Mouse (Mus musculus): ENCODE results near the gene Mon1a. TPM values are rescaled to one million over a fixed set of nuclear protein-coding genes. Genes with fewer than 3 reads are reported as not detected.

The Mon1a gene
- polyA plus RNA-seq, 1 experiment from 2014 or later = 11.5 TPM

GRCm38 (mm10) chr9:107947241-107948194 lies 59.6 kb downstream of the Mon1a start:
- ATAC-seq (replicated peaks; ENCODE audit: insufficient number of reproducible peaks, low FRiP score, low TSS enrichment, low read depth) (no peak), DNase-seq (ENCODE audit: low spot score) (no peak)
- no peaks in the 10 kb centered on the region for H3K9me3 ChIP-seq (replicated peaks; ENCODE audit: control insufficient read depth, low read length)
- no peak overlapping the region for H3K9ac ChIP-seq (replicated peaks; ENCODE audit: low read length)
- H3K4me2 ChIP-seq (ENCODE audit: low read depth, low read length) = no peak overlapping the region
- no peak overlapping the region for H3K4me3 ChIP-seq (ENCODE audit: low read depth, low read length)
- no peaks in the 10 kb centered on the region; the same call in 1 of the 2 replicates for H3K4me1 ChIP-seq (ENCODE audit: control insufficient read depth, insufficient read depth, low read length)
- no peak overlapping the region for H3K27ac ChIP-seq (replicated peaks; ENCODE audit: low read depth, low read length)
- H3K27me3 ChIP-seq (ENCODE audit: control insufficient read depth, insufficient read depth, low read length) = no peaks in the 10 kb centered on the region
- H3K36me3 ChIP-seq (replicated peaks; ENCODE audit: control insufficient read depth, insufficient read depth, low read depth, low read length) = no peaks in the 10 kb centered on the region
- 91% methylated on average over 31 of the region's 31 CpGs for WGBS

GRCm38 (mm10) chr9:107949184-107949921 lies 61.4 kb downstream of the Mon1a start:
- Histone ChIP-seq H3K9ac (replicated peaks; ENCODE audit: low read length) (no peak overlapping the region), H3K4me3 (ENCODE audit: low read depth, low read length) (no peak overlapping the region), H3K27ac (replicated peaks; ENCODE audit: low read depth, low read length) (no peak overlapping the region), H3K27me3 (ENCODE audit: control insufficient read depth, insufficient read depth, low read length) (no peaks in the 10 kb centered on the region), H3K36me3 (replicated peaks; ENCODE audit: control insufficient read depth, insufficient read depth, low read depth, low read length) (no peaks in the 10 kb centered on the region), H3K9me3 (replicated peaks; ENCODE audit: control insufficient read depth, low read length) (no peaks in the 10 kb centered on the region), H3K4me1 (ENCODE audit: control insufficient read depth, insufficient read depth, low read length) (no peaks in the 10 kb centered on the region; the same call in 1 of the 2 replicates), H3K4me2 (ENCODE audit: low read depth, low read length) (no peak overlapping the region)
- 73% methylated on average over 13 of the region's 13 CpGs for WGBS
- DNase-seq (ENCODE audit: low spot score) = no peak
- ATAC-seq (replicated peaks; ENCODE audit: insufficient number of reproducible peaks, low FRiP score, low TSS enrichment, low read depth) = no peak

DNA sequence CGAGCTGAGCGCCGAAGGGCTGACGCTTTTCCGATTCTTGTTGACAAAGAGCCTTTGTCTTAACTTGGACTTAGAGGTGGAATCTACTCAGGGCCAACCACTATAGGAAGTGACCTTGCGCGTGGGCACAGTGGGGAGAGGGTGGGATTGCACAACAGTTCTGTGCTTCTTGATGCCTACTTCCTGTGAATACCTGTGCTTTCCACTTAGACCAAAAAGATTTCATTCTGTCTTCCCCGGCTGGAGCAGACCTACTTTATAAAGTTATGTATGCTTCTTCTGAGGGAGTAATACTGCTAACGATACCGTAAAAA lies 61.9 kb downstream of the Mon1a start, which contains the start of gene Traip:
TSS of gene Traip (plus strand) at position 215 of the 314 bp plus-strand sequence.
- H3K27me3 ChIP-seq (ENCODE audit: control insufficient read depth, insufficient read depth, low read length) = no peaks in the 10 kb centered on the region
- WGBS = 81% methylated on average over 10 of the region's 10 CpGs
- DNase-seq (ENCODE audit: low spot score) (no peak), ATAC-seq (replicated peaks; ENCODE audit: insufficient number of reproducible peaks, low FRiP score, low TSS enrichment, low read depth) (no peak)
- H3K4me2 ChIP-seq (ENCODE audit: low read depth, low read length) = peak within 1 kb of the TSS; percentile 82
- no peak within 1 kb of the TSS for H3K27ac ChIP-seq (replicated peaks; ENCODE audit: low read depth, low read length)
- no peaks in the 10 kb centered on the region for H3K9me3 ChIP-seq (replicated peaks; ENCODE audit: control insufficient read depth, low read length)
- H3K4me3 ChIP-seq (ENCODE audit: low read depth, low read length) = peak within 1 kb of the TSS; percentile 81
- H3K9ac ChIP-seq (replicated peaks; ENCODE audit: low read length) = peak within 1 kb of the TSS; percentile 67
- H3K4me1 ChIP-seq (ENCODE audit: control insufficient read depth, insufficient read depth, low read length) = no peaks in the 10 kb centered on the region; the same call in 1 of the 2 replicates
- no peaks in the 10 kb centered on the region for H3K36me3 ChIP-seq (replicated peaks; ENCODE audit: control insufficient read depth, insufficient read depth, low read depth, low read length)

GRCm38 (mm10) chr9:107950460-107951355 lies 62.8 kb downstream of the Mon1a start:
- Histone ChIP-seq H3K9ac (replicated peaks; ENCODE audit: low read length) (peak overlapping the region; percentile 67), H3K27ac (replicated peaks; ENCODE audit: low read depth, low read length) (no peak overlapping the region), H3K36me3 (replicated peaks; ENCODE audit: control insufficient read depth, insufficient read depth, low read depth, low read length) (no peaks in the 10 kb centered on the region), H3K9me3 (replicated peaks; ENCODE audit: control insufficient read depth, low read length) (no peaks in the 10 kb centered on the region), H3K4me2 (ENCODE audit: low read depth, low read length) (peak overlapping the region; percentile 82), H3K4me3 (ENCODE audit: low read depth, low read length) (peak overlapping the region; percentile 81), H3K27me3 (ENCODE audit: control insufficient read depth, insufficient read depth, low read length) (no peaks in the 10 kb centered on the region), H3K4me1 (ENCODE audit: control insufficient read depth, insufficient read depth, low read length) (no peaks in the 10 kb centered on the region; the same call in 1 of the 2 replicates)
- DNase-seq (ENCODE audit: low spot score) (peak; percentile 95), ATAC-seq (replicated peaks; ENCODE audit: insufficient number of reproducible peaks, low FRiP score, low TSS enrichment, low read depth) (peak; percentile 87)
- 13% methylated on average over 45 of the region's 45 CpGs for WGBS

Other genes starting within 250 kb of the Mon1a start
- 7.0 and 7.6 TPM in 2 replicates for gene Slc38a3, start 218.6 kb upstream of the Mon1a start, polyA plus RNA-seq (2014; fragmentation: Nextera tagmentation; extraction: Ambion mirVana)
- 1.4 TPM in 1 of 2 replicates, not detected in the other for gene Gnat1, start 208.4 kb upstream of the Mon1a start, polyA plus RNA-seq (2014; fragmentation: Nextera tagmentation; extraction: Ambion mirVana)
- gene Sema3f, start 177.7 kb upstream of the Mon1a start, polyA plus RNA-seq (2014; fragmentation: Nextera tagmentation; extraction: Ambion mirVana) = 17.6 and 17.7 TPM in 2 replicates
- 184 and 198 TPM in 2 replicates for gene Rbm5, start 117.2 kb upstream of the Mon1a start, polyA plus RNA-seq (2014; fragmentation: Nextera tagmentation; extraction: Ambion mirVana)
- gene Rbm6, start 14.9 kb upstream of the Mon1a start, polyA plus RNA-seq (2014; fragmentation: Nextera tagmentation; extraction: Ambion mirVana) = 96.7 and 101 TPM in 2 replicates
- 0.49 and 0.79 TPM in 2 replicates for gene Mst1r, start 18.7 kb downstream of the Mon1a start, polyA plus RNA-seq (2014; fragmentation: Nextera tagmentation; extraction: Ambion mirVana)
- not detected in 2 replicates for gene Actl11, start 40.3 kb downstream of the Mon1a start, polyA plus RNA-seq (2014; fragmentation: Nextera tagmentation; extraction: Ambion mirVana)
- gene Camkv, start 47.5 kb downstream of the Mon1a start, polyA plus RNA-seq (2014; fragmentation: Nextera tagmentation; extraction: Ambion mirVana) = 3.5 and 4.3 TPM in 2 replicates
- gene Traip, start 62.0 kb downstream of the Mon1a start, polyA plus RNA-seq (2014; fragmentation: Nextera tagmentation; extraction: Ambion mirVana) = 34.2 and 34.8 TPM in 2 replicates
- 12.2 and 13.2 TPM in 2 replicates for gene Uba7, start 87.4 kb downstream of the Mon1a start, polyA plus RNA-seq (2014; fragmentation: Nextera tagmentation; extraction: Ambion mirVana)
- gene Gm20661, start 94.9 kb downstream of the Mon1a start, polyA plus RNA-seq (2014; fragmentation: Nextera tagmentation; extraction: Ambion mirVana) = 4.0 and 4.5 TPM in 2 replicates
- gene Inka1, start 97.7 kb downstream of the Mon1a start, polyA plus RNA-seq (2014; fragmentation: Nextera tagmentation; extraction: Ambion mirVana) = 101 and 108 TPM in 2 replicates
- 7.6 and 10.2 TPM in 2 replicates for gene Cdhr4, start 104.3 kb downstream of the Mon1a start, polyA plus RNA-seq (2014; fragmentation: Nextera tagmentation; extraction: Ambion mirVana)
- 0.14 and 0.59 TPM in 2 replicates for gene Gm20662, start 108.2 kb downstream of the Mon1a start, polyA plus RNA-seq (2014; fragmentation: Nextera tagmentation; extraction: Ambion mirVana)
- gene Ip6k1, start 114.3 kb downstream of the Mon1a start, polyA plus RNA-seq (2014; fragmentation: Nextera tagmentation; extraction: Ambion mirVana) = 28.0 and 30.1 TPM in 2 replicates
- gene Gmppb, start 161.1 kb downstream of the Mon1a start, polyA plus RNA-seq (2014; fragmentation: Nextera tagmentation; extraction: Ambion mirVana) = 19.2 and 19.9 TPM in 2 replicates
- gene Amigo3, start 165.0 kb downstream of the Mon1a start, polyA plus RNA-seq (2014; fragmentation: Nextera tagmentation; extraction: Ambion mirVana) = 1.4 and 1.5 TPM in 2 replicates
- gene Mst1, start 192.3 kb downstream of the Mon1a start, polyA plus RNA-seq (2014; fragmentation: Nextera tagmentation; extraction: Ambion mirVana) = 0.28 and 0.31 TPM in 2 replicates
- gene Rnf123, start 195.2 kb downstream of the Mon1a start, polyA plus RNA-seq (2014; fragmentation: Nextera tagmentation; extraction: Ambion mirVana) = 22.0 and 23.5 TPM in 2 replicates
- gene Apeh, start 206.5 kb downstream of the Mon1a start, polyA plus RNA-seq (2014; fragmentation: Nextera tagmentation; extraction: Ambion mirVana) = 45.3 and 47.2 TPM in 2 replicates